Mouse (Mus musculus) frontal cortex, postnatal 10 days (tissue): ENCODE measurements around the gene Slc11a1.

Experiments used
- DNase-seq, 2 experiments: peaks; one replicate each; pipeline ENCODE4 v3.0.0; 2022; ENCODE audit warnings: low spot score in 2 of 2, mixed read lengths in 1 of 2

The Slc11a1 gene

DNA sequence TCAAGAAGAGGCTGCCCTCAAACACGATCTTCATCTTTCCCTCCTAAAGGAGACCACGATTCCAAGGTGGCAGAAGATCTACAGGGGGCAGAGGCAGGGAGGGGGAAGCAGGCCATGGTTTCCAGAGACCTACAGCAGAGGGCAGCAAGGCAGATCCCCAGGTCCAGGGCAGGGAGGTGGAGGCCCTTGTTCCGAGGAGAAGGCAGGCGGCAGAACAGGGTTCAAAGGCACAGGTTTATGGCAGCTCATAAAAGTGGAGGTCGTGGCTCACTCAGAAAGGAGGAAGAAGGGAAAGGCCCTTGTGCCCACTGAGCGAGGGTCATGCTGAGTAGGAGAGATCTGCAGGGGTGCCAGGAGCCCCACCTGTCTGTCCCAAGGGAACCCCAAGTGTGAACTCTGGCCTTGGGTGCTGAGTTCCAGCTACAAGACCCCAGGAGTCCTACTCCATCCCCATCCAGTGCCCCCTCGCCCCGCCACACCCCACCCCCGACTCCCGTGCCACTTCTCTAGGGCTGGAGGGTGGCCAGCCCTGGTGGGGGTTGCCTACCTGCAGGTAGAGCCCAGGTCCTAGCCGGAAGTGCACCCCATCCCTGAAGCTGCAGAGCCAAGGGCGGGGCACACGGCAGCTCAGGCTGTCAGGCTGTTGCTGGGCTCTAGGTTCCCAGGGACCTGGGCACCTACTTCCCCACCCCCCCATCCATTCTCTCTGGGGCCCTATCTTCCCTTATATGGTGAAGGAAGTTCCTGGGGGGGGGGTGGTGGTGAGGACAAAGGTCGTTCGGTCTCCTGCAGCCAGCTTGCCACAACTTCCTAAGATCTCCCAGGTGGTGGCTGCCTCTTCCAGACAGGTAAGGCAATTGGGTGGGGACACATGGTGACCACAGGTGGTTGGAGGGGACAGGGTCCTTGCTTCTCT is 33.9 kb downstream of the Slc11a1 start, which contains the start of gene Vil1:
Gene Vil1, plus strand, starts transcription at position 788 of the 916 bp plus-strand sequence.
- DNase-seq: no peak

DNA sequence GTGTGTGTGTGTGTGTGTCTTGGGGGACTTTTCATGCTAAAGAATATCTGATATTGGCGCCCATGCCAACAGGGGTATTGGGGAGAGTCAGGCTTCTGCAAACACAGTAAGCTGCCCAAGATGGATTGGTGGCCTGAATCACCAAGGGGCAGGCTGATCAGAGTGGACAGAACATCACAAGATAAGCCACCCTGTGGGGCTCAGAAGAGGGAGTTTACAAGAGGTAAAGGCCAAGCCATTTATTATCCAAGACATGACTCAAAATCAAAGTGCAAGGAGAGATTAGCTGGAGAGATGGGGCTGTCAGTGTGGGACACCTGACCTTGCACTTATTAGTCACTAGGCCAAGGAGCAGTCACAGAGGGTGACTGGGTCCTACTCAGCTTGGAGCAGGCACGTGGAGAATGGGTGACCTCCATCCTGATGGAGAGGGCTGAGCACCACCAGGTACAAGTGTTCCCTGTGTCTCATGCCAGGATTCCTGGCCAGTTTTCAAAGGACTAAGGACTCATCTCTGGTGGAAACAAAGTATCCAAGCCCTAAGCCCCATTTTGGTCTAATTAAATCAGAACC is 36.8 kb downstream of the Slc11a1 start:
- no peak for DNase-seq

DNA sequence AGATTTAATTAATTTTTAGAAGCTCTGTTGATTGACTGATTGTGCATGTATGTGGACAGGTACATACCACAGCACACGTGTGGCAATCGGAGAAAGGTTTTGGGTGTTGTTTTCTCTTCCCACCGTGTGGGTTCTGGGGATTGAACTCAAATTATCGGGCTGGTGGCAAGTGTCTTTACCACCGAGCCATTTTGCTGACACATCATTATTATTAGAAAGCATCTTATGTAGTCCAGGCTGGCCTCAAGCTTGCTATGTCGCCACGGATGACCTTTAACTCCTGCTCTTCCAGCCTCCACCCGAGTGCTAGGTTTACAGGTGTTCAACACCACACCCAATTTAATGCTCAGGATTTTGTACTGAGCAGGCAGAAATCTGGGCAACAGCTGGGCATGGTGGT is 37.7 kb downstream of the Slc11a1 start:
- DNase-seq: no peak

DNA sequence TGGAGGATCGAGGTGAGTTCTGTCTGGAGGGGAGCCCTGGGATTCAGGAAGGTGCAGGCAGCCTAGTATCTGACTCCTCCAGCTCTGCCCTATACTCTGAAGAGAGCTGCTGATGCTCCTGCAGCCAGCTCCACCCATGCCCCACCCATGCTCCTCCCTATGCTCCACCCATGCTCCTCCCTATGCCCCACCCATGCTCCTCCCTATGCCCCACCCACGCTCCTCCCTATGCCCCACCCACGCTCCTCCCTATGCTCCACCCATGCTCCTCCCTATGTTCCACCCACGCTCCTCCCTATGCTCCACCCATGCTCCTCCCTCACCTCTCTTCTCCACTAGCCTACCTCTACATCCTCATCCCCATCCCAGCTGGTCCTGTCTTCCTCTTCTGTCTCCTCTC is 40.1 kb downstream of the Slc11a1 start:
- no peak for DNase-seq

DNA sequence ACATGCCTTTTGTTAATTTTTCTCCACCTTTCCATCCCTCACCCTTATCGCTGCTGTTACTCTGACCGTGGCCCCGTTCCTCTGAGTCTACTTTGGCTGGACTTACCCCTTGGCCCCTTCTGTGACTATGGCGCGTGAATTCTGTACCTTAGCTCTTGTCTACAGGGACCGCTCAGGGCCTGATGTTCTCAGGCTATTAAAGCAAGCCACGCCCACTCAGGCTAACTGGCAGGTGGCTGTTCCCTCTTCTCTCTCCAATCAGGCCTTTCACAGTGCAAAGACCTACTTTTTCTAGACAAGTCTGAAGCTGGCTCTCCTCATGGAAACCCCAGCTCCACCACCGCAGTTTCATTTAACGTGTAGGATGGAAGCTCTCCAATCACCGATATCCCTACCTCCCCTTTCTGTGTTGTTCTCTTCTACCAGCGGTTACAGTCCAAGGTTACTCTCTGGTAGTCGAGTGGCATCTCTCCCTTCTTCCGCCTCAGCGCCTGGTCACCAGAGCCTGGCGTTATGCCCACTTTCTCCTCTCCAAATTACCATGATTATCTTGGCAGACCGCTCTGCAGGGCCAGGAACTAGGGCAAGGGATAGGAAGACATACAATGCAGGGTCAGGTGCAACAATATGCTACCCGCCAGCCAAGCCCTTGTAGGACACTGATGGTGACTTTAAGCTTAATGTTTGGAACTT is 43.9 kb downstream of the Slc11a1 start:
- no peak for DNase-seq

DNA sequence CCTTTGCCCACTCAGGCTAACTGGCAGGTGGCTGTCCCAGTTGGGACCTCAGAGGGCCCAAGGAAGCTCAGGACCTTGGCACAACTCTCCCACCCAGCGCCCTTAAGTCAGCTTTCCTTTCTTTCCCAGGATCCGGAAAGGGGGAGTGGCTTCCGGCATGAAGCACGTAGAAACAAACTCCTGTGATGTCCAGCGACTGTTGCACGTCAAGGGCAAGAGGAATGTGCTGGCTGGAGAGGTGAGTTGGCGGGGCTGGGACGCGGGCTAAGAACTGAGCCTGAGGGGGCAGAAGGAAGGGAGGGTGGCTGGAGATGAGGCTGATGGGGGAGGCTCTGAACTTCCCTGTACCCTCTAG is 44.4 kb downstream of the Slc11a1 start:
- DNase-seq: no peak

DNA sequence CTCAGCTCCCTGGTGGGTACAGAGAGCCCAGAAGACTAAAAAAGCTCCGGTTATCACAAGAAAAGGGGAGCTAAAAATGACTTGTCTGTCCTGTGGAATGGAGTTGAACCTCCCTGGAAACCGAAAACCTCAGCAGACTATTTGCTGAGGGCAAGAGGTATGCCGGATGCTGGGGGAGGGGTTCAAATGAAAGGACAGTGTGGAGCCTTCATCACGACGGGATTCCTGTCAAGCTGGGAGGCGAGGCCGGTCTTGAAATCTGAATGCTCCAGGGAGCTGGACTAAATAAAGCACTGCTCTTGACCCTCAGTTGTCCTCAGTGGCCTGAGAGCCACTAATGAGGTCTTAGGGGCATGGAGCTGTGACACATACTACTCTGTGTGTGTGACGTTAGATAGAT is 48.2 kb downstream of the Slc11a1 start:
- DNase-seq: no peak

DNA sequence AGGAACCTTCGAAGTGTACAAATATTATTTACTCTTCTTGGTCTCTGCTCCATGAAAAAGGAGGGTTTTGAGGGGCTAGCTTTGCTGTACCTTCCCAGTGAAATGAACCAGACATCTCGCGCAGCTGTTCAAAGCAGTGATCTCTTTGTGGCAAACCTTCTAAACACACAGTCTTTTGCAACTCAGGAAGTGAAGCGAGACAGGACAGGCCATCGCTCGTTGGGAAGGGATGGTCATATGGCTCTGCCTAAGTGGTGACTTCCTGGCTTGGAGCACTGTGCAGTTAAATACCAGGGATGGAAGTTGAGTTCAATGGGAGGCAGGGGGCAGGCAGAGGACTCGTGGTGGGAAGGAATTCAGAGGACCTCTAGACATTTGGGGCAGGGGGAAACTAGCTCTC is 50.9 kb downstream of the Slc11a1 start:
- DNase-seq: no peak

DNA sequence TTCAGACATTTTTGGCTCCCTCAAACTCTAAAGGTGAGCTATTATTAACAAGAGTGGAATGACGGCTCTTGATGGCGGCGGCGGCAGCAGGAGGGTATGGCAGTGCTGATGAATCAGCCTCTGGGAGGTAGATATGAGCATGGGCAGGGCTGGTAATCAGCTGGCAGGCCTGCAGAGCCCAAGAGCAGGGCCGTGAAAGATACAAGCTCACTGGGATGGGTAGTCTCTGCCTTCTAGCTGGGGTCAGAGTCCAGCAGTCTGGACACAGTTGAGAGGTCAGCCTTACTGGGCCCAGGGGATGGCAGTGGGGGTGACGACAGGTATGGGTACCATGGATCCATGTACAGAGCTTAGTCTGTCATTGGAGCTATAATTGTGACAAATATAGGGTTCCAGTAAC is 58.2 kb downstream of the Slc11a1 start:
- no peak for DNase-seq

DNA sequence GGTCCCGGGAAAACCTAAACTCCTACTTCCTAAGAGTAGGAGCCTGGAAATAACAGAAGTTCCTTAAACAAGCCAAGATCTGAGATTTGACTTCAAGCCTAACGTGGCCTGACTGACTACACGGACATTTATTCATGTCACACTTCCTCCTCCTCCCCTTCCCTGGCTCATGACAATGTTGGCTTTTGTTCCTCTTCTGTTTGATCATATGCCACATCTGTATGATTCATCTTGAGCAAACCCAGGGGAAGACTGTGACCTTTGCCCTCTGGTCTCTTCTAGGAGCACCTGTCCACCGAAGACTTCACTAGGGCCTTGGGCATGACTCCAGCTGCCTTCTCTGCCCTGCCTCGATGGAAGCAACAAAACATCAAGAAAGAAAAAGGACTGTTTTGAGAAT is 59.6 kb downstream of the Slc11a1 start:
- no peak for DNase-seq

DNA sequence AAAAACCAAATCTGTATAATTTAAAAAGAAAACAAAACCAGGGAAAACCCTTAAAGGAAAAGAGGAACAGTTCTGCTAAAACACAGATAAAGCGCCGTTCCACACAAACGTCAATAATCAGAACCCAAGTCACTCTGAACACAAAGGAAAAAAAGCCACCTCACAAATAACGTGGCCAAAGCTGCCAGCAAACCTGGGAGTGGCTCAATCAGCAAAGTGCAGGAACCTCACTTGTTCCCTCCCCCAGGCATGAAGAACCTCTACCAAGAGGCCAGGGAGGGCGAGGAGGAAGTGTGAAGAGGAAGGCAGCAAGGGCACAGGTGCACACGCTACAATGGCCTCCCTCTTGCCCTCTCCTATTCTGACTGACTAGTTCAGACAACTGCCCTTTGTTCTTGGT is 60.6 kb downstream of the Slc11a1 start:
- no peak for DNase-seq
